Mouse (Mus musculus) midbrain, embryonic 10.5 days (tissue): ENCODE results near the gene Gm26620. TPM values are rescaled to one million over a fixed set of nuclear protein-coding genes. Genes with fewer than 3 reads are reported as not detected.
A peak's percentile ranks its signal among the peaks of the same experiment; 100 is the strongest.

ENCODE experiments used
- DNase-seq: peaks from one replicate; pipeline ENCODE4 v3.0.0-alpha.2; 2017; ENCODE audit warnings: low spot score
- H3K27ac ChIP-seq: fragments of 300-500 bp; sonication (generic); replicated peaks from 2 replicates; pipeline ENCODE4 v1.5.1; 2016; ENCODE audit warnings: mild to moderate bottlenecking
- H3K27me3 ChIP-seq: fragments of 300-500 bp; sonication (generic); 2 replicates; pipeline ENCODE4 v1.6.1; 2016; ENCODE audit warnings: low read depth, mild to moderate bottlenecking; ENCODE audit not compliant: poor library complexity, severe bottlenecking
- H3K36me3 ChIP-seq: fragments of 300-500 bp; sonication (generic); 2 replicates; pipeline ENCODE4 v1.6.1; 2016; ENCODE audit warnings: mild to moderate bottlenecking, moderate library complexity
- H3K4me1 ChIP-seq: fragments of 300-500 bp; sonication (generic); 2 replicates; pipeline ENCODE4 v1.6.1; 2016
- H3K4me3 ChIP-seq: fragments of 300-500 bp; sonication (generic); 2 replicates; pipeline ENCODE4 v1.5.1; 2016; ENCODE audit warnings: mild to moderate bottlenecking, moderate library complexity
- H3K9me3 ChIP-seq: fragments of 300-500 bp; sonication (generic); replicated peaks from 2 replicates; pipeline ENCODE4 v1.6.1; 2016; ENCODE audit warnings: mild to moderate bottlenecking
- WGBS: fragments of 180-500 bp; shearing (Covaris S2); methylation state at CpG from one replicate; pipeline ENCODE4 v1.1.7; 2016; 5-methylcytosine and 5-hydroxymethylcytosine counted together
- polyA plus RNA-seq: library from polyadenylated mRNA; unstranded; fragments of >200 nt; fragmentation: Nextera tagmentation; extraction: Ambion mirVana; gene quantifications from 2 replicates; pipeline ENCODE4 v1.2.1, GENCODE M21; 2016

Gm26620 gene
- polyA plus RNA-seq, 1 experiment from 2014 or later = 0.38 TPM

- Histone ChIP-seq H3K27me3 (no peaks in the 10 kb centered on the region), H3K36me3 (peaks cover 38% of the 10 kb centered on the region), H3K9me3 (no peaks in the 10 kb centered on the region), H3K27ac (no peak overlapping the region), H3K4me1 (peaks cover 16% of the 10 kb centered on the region), H3K4me3 (no peak overlapping the region)
- DNase-seq = no peak
- whole genome bisulfite sequencing = 88% methylated on average over 5 of the region's 5 CpGs
Observed at GRCm38 (mm10) chr1:170882915-170883485, 1.9 kb upstream of the Gm26620 start.

DNA sequence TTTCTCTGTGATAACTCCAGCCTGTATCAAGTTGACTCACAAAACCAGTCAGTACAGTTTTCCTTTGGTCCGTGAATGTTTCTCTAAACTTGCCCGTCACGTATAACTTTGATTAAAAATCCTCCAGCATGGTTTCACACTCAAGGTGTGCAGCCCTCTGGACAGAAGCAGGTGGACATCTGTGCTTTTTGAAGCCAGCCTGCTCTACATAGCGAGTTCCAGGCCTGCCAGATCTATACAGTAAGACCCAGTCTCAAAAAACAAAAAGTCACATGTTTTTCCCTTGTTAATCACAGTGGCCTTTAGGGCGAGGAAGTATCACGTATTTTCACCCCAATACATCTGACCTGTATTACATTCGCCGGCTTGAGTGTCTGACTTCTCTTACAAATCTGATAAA, 475 bp upstream of the Gm26620 start:
- 33% methylated on average over 8 of the region's 8 CpGs for whole genome bisulfite sequencing
- Histone ChIP-seq H3K4me1 (peaks cover 18% of the 10 kb centered on the region), H3K4me3 (peak overlapping the region; percentile 97), H3K36me3 (peaks cover 28% of the 10 kb centered on the region), H3K27me3 (no peaks in the 10 kb centered on the region), H3K9me3 (no peaks in the 10 kb centered on the region), H3K27ac (peak overlapping the region; percentile 92; the same call in 1 of the 2 replicates)
- no peak for DNase-seq

- 68% methylated on average over 6 of the region's 6 CpGs for WGBS
- Histone ChIP-seq H3K36me3 (peaks cover 11% of the 10 kb centered on the region), H3K27ac (no peak overlapping the region), H3K27me3 (no peaks in the 10 kb centered on the region), H3K4me3 (no peak overlapping the region), H3K9me3 (no peaks in the 10 kb centered on the region), H3K4me1 (peaks cover 23% of the 10 kb centered on the region)
- no peak for DNase-seq
Observed at GRCm38 (mm10) chr1:170886044-170886458, 1.2 kb downstream of the Gm26620 start.

DNA sequence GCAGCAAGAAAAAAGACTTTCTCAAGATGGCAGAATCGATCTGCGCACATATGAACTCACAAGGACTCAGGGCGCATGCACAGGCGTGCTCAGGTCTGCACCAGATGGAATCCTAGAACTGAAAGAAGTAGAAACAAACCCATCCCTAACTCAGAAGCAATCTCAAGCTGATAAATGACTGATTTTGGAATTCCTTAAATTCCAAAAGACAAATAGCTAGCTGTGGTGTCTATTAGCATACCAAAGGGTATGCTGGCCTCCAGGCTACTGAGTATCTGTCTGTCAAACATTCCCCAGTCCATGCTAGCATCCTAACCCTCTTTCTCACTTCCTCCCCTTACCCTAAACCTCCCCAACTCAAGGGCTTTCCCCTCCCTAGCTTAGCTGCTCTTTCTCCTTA, 4.4 kb downstream of the Gm26620 start:
- 76% methylated on average over 4 of the region's 4 CpGs for WGBS
- Histone ChIP-seq H3K27ac (no peak overlapping the region), H3K36me3 (no peaks in the 10 kb centered on the region), H3K27me3 (no peaks in the 10 kb centered on the region), H3K4me3 (no peak overlapping the region), H3K4me1 (peaks cover 17% of the 10 kb centered on the region), H3K9me3 (no peaks in the 10 kb centered on the region)
- DNase-seq = no peak

- no peaks in the 10 kb centered on the region for H3K36me3 ChIP-seq
- H3K9me3 ChIP-seq = no peaks in the 10 kb centered on the region
- H3K27me3 ChIP-seq = no peaks in the 10 kb centered on the region
- 73% methylated on average over 2 of the region's 2 CpGs for WGBS
- H3K4me1 ChIP-seq = peaks cover 7% of the 10 kb centered on the region
- H3K4me3 ChIP-seq = no peak overlapping the region
- no peak for DNase-seq
- no peak overlapping the region for H3K27ac ChIP-seq
Observed at GRCm38 (mm10) chr1:170891646-170892045, 6.8 kb downstream of the Gm26620 start.

DNA sequence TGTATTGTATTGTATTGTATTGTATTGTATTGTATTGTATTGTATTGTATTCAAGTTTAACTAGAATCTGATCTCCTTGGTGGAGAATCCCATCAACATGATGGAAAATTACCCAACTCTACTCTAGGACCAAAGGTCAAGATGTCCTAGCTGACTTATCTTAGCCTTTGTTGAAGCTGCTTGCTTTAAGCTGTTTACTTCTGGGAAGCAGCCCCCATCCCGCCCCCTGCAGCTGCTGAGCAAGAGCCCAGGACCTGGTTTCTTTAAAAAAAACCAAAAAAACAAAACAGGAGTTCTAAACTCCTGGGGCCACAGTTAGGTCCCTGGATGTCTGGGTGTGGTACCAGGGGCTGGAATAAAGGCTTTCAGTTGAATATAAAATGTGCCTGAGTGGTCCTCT, 7.4 kb downstream of the Gm26620 start:
- Histone ChIP-seq H3K27me3 (no peaks in the 10 kb centered on the region), H3K27ac (no peak overlapping the region), H3K9me3 (no peaks in the 10 kb centered on the region), H3K4me3 (no peak overlapping the region), H3K36me3 (no peaks in the 10 kb centered on the region), H3K4me1 (peaks cover 7% of the 10 kb centered on the region)
- WGBS = 57% methylated on average over 1 of the region's 1 CpGs
- no peak for DNase-seq

DNA sequence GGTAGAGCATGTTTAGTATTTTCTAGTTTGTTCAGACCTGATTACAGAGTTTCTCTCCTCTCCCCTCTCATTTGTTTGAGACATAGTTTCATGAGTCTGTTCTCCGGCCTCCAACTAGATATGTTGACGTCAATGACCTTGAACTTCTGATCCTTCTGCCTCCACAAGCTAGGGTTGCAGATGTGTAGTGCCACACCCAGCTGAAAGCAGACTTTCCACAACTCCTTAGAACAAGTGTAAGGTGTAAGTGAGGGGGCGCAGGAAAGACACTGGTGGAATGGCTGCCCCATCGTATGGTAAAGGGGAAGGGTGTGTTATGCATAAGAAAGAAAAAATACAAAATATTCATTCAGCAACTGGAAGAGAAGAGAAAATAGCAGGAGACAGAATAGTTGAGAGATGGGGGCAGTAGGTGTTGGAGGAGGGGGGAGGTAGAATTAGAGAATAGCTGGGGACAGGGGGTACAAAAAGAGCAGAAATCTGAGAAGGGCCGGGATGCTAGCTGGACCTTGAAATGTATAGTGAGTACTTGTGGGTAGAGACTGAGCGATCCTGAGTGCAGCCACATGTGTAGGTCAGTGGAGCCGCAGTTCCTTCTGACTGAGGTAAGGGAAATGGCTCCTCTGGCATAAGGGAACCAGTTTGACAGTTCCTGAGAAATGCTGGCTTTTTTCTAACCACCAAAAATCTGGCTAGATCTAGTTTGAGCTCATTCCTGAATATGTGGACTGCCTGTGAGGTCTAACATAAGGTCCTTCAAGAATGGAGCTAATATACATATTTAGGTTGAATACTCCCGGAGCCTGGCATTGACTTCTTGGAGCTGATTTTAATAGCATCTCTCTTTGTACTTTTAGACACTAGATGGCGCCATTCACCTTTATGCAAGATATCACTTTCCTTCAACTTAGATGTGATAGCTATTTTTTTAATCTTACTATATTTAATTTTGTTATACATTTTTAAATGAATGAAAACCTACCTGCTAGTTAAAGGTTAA, 10.0 kb downstream of the Gm26620 start:
- Histone ChIP-seq H3K9me3 (no peaks in the 10 kb centered on the region), H3K27ac (no peak overlapping the region), H3K27me3 (no peaks in the 10 kb centered on the region), H3K4me3 (no peak overlapping the region), H3K4me1 (no peaks in the 10 kb centered on the region; the same call in 1 of the 2 replicates), H3K36me3 (no peaks in the 10 kb centered on the region)
- DNase-seq = no peak
- 65% methylated on average over 9 of the region's 9 CpGs for WGBS

DNA sequence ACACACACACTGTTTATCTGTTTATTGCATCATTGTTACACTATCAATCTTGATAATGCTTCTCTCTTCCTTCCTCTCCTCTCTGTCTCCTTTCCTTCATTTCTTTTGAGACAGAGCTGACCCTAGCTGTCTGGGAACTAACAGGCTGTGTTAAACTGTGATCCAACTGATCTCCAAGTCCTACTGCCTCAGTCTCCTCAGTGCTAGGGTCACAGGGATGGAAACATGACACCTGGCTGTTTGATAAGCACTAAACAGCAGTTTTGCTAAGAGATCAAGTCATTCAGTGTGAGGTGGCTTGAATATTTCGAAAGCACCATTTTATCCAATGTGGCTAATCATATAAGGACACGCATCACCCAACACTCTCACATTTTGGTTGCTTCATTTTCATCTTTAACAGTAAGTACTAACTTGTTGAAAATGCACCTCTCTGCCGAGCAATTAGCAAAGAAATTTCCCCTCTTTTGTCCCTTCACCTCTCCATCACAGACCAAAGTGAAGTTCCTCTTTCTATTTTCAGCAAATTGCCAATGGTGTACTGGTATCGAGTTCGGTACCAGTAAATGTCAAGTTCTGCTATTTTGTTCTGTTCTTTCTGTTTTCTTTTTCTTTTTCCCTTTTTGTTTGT, 11.9 kb downstream of the Gm26620 start:
- Histone ChIP-seq H3K27me3 (no peaks in the 10 kb centered on the region), H3K4me1 (no peaks in the 10 kb centered on the region), H3K9me3 (no peaks in the 10 kb centered on the region), H3K36me3 (no peaks in the 10 kb centered on the region), H3K4me3 (no peak overlapping the region), H3K27ac (no peak overlapping the region)
- 82% methylated on average over 5 of the region's 5 CpGs for WGBS
- no peak for DNase-seq

DNA sequence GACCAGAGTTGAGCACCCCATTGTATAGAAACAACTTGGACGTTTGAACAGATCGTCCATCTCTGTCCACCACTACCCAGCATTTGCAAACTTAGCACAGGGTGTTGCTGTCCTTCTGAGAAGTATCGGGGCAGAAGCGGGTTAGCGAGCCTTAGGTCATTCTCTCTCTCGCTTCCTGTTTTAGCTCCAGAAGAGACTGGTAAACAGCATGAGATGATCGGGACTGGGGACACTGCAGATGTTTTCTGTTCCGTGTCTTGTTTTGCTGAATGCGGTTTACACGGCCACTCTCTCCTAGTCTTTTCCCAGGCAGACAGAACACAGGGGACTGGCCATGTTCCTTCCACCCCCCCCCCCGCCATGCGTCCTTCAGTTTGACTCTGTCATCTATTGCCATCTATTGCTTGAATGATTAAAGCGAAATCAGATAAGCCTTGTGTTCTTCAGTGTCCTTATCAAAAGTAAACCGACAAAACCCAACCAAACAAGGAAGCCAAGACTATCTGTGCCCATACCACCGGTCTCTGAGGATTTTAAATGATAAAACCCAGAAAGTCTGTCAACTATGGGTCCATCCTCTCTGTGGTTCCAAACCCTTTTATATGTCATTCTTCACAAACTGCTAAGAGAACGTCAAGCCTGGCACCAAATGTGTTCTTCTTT, 13.7 kb downstream of the Gm26620 start:
- WGBS = 82% methylated on average over 16 of the region's 16 CpGs
- Histone ChIP-seq H3K9me3 (no peaks in the 10 kb centered on the region), H3K36me3 (no peaks in the 10 kb centered on the region), H3K4me1 (no peaks in the 10 kb centered on the region), H3K27me3 (peaks cover 14% of the 10 kb centered on the region), H3K27ac (no peak overlapping the region), H3K4me3 (no peak overlapping the region)
- DNase-seq = no peak

GRCm38 (mm10) chr1:170900799-170901467, 16.1 kb downstream of the Gm26620 start:
- Histone ChIP-seq H3K4me3 (no peak overlapping the region), H3K4me1 (no peaks in the 10 kb centered on the region), H3K27me3 (peaks cover 37% of the 10 kb centered on the region), H3K36me3 (no peaks in the 10 kb centered on the region), H3K27ac (no peak overlapping the region), H3K9me3 (no peaks in the 10 kb centered on the region)
- 44% methylated on average over 10 of the region's 10 CpGs for WGBS
- DNase-seq = no peak

DNA sequence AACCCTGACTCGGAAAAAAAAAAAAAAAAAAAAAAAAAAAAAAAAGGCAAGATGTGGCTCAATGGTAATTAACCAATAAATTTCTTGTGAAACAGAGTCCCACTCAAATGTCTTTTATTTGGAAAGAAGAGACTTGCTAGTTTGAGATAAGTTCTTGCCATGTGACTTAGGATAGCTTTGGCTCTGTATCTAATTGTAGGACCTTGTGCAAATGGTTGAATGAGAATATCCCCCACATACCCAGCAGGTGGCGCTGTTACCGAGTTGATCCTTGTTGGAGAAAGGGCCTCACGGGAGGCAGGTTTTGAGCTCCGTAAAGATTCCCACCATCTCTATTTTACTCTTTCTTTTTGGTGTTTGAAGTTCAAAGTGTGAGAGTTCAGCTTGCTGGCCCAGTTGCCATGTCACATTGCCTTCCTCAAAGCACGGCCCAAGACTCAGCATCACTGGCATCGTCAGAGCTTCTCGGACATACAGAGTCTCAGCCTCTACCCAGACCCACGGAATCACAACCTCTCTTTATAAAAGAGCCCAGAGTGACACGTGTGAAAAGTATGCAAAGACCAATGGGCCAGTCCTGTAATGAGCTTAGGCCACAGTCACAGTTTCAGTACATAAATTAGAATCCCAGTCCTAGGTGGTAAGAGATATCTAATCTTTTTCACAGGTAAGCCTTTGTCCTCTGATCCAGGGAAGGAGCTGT, 16.8 kb downstream of the Gm26620 start:
- Histone ChIP-seq H3K9me3 (no peaks in the 10 kb centered on the region), H3K27ac (no peak overlapping the region), H3K4me3 (peak overlapping the region; percentile 20; the same call in 1 of the 2 replicates)

More for the DNA sequence above, 16.8 kb downstream of the Gm26620 start:
- peak; percentile 84 for DNase-seq
- peaks cover 45% of the 10 kb centered on the region for H3K27me3 ChIP-seq
- no peaks in the 10 kb centered on the region for H3K36me3 ChIP-seq
- 31% methylated on average over 10 of the region's 10 CpGs for WGBS
- H3K4me1 ChIP-seq = no peaks in the 10 kb centered on the region
